Mouse (Mus musculus) inflammation-experienced regulatory T-cells, adult 6 months (primary cell): ENCODE data around the gene Pcmt1. TPM values are rescaled to one million over a fixed set of nuclear protein-coding genes. Genes with fewer than 3 reads are reported as not detected.

Experiments used
- ATAC-seq: one replicate; pipeline ENCODE4 v1.8.0; 2017
- polyA plus RNA-seq, 3 experiments: library from polyadenylated mRNA; unstranded; fragments of 100-300 nt; shearing (Covaris generic); gene quantifications; one replicate each; pipeline ENCODE4 v1.2.1; 2017

The Pcmt1 gene
- polyA plus RNA-seq, result 100 to 1,000 TPM in 2 of 3 experiments, 10 to 100 TPM in 1; 96.8 to 153 (median 100) TPM

- ATAC-seq, result peak; percentile 79
Observed at GRCm38 (mm10) chr10:7680731-7681301, at the start of gene Pcmt1, which contains the start of gene Lats1. Pcmt1 (minus strand) TSS chr10:7681136. Lats1 (plus strand) TSS chr10:7681214.

DNA sequence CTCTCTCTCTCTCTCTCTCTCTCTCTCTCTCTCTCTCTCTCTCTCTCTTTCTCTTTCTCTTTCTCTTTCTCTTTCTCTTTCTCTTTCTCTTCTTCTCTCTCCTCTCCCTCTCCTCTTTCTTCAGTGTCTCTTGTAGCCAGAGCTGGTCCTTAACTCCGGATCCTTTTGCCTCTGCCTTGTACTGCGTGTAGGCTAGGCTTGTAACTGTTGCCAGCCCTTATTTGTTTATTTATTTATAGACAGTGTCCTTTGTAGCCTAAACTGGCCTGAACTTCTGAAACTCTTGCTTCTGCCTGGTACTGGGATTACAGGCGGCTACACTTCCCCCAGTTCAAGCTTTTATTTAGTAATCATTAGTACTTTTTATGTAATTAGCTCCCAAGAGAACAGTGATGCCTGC, 46.1 kb upstream of the Pcmt1 start:
- ATAC-seq, result no peak

DNA sequence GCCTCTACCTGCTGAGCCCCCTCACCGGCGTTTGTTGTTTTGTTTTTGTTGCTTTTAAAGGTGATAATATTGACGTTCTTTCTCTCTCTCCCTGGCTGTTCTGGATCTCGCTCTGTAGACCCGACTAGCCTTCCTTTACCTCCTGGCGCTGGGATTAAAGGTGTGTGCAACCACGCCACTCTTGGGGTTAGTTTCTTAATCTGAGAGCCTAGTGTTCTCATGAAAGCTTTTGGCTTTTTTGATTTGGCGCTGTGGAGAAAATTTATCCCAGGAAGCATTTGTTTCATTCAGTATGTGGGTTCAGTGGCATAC, 45.5 kb upstream of the Pcmt1 start:
- no peak for ATAC-seq

- ATAC-seq, result peak; percentile 91
Observed at GRCm38 (mm10) chr10:7725751-7726500, 45.0 kb upstream of the Pcmt1 start, which contains the start of gene Katna1. Katna1 (plus strand) TSS chr10:7726000.

- ATAC-seq, result no peak
Observed at GRCm38 (mm10) chr10:7715056-7715455, 34.1 kb upstream of the Pcmt1 start.

DNA sequence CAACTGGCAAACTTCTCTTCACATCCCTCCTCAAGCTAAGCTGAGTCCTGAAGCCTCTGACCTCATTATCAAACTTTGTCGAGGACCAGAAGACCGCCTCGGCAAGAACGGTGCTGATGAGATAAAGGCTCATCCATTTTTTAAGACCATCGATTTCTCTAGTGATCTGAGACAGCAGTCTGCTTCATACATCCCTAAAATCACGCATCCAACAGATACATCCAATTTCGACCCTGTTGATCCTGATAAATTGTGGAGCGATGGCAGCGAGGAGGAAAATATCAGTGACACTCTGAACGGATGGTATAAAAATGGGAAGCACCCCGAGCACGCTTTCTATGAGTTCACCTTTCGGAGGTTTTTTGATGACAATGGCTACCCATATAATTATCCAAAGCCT, 31.6 kb upstream of the Pcmt1 start:
- ATAC-seq, result no peak

DNA sequence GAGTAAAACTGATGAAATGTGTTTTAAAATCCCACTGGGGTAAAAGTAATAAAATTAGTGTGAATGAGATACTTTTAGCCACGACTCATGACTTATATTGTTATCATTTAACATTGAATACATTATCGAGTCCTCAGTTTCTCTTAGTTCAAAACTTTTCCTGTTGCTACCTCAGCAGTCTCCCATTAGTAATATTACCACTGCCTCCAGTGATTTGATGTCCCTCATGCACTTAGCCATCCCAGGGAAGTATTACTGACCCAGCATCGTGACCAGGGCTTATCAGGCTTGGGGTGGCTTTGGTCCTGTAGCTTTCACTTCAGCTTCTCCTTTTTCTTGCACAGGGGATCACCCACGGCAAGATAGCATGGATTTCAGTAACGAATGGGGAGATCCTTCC, 29.2 kb upstream of the Pcmt1 start:
- no peak for ATAC-seq

DNA sequence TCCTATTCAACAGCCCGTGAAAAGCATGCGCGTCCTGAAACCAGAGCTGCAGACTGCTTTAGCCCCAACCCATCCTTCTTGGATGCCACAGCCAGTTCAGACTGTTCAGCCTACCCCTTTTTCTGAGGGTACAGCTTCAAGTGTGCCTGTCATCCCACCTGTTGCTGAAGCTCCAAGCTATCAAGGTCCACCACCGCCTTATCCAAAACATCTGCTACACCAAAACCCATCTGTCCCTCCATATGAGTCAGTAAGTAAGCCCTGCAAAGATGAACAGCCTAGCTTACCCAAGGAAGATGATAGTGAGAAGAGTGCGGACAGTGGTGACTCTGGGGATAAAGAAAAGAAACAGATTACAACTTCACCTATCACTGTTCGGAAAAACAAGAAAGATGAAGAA, 21.6 kb upstream of the Pcmt1 start:
- no peak for ATAC-seq

DNA sequence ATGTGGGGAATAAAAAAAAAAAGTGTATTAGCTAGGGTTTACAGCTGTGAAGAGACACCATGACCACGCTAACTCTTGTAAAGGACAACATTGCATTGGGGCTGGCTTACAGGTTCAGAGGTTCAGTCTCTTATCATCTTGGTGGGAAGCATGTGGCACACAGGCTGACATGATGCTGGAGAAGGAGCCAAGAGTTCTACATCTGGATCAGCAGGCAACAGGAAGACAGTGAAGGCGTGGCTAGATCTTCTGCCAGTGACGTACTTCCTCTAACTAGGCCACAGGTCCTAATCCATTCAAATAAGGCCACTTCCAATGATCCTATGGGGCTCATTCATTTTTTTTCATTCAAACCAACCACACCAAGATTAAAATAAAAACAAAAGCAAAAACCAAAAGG, 19.2 kb upstream of the Pcmt1 start:
- ATAC-seq, result no peak

DNA sequence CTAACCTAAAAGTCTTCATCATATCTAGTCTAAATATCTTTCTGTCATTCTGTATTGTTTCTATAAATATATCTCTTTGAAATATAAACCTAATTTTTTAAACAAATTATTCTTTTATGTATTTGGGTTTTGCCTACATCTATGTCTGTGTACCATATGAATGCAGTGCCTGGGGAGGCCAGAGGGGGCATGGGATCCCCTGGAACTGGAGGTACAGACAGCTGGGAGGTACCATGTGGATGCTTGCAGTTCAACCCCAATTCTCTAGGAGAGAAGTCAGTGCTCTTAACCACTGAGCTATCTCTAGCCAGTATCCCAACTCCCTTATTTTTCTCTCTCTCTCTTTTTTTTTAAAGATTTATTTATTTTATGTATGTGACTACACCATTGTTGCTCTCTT, 14.3 kb upstream of the Pcmt1 start:
- no peak for ATAC-seq

DNA sequence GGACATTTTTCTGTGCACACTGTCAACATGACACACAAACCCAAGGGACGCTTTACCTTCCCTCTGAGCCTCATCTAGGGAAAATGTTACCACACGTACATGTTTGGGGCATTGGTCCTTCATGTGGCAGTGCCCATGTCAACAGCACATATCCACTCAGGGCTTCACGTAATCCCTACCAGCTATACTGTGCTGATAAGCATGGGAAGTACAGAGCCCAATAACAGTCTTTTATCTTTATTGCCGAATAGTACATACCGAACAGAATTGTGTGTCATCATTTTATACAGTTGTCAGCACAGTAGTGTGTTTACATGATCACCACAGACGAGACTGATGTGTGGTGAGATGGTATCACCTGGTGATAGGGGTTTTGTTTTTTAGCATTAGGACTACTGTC, 6.0 kb upstream of the Pcmt1 start:
- no peak for ATAC-seq

DNA sequence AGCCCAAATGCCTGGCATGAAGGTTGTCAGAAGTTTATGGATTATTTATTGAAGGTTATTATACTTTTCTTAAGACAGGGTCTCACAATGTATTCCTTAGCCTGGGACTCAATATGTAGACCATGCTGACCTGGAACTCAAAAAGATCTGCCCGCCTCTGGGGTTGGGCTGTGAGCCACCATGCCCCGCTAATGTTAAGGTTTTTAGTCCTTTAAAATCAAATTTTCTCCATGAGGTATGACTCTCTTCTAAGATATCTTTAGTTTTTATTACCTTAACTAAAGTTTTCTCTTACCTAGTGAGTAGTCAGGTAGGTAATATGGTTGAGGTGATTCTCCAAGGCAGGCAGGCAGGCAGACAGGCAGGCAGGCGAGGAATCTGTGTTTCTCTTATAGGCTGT, 1.3 kb upstream of the Pcmt1 start:
- no peak for ATAC-seq

DNA sequence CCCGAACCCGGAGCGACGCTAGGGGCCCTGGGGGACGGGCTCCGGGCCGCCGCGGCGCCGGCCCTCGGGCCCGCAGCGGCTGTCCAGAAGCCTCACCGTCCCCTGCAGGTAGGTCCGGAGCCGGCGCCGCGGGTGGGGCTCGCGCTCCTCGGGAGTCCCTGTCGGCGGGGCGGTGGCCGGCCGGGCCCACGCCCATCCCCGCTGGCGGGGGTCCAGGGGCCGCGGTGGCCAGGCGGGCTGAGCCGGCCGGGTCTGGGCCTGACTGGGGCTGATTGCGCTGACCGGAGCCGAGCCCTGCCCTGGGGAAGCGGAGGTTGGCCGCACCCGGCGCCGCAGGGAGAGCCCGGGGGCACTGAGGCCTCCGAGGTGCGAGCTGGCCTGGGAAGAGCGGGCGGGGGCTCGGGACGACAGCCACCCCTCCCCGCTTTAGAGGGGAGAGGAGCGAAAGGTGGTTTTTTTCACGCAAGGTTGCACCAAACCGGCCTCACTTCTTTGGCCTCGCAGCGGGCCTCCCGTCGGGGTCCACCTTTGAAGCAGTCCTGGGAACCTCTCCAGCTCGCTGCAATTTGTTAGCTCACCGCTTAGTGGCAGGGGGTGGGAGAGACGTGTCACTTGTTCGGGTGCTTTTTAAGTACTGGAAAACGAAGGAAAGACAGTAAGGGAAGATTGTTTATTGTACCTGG, 548 bp upstream of the Pcmt1 start:
- ATAC-seq, result peak; percentile 71

GRCm38 (mm10) chr10:7673673-7674072, 7.3 kb downstream of the Pcmt1 start:
- ATAC-seq, result peak; percentile 98

DNA sequence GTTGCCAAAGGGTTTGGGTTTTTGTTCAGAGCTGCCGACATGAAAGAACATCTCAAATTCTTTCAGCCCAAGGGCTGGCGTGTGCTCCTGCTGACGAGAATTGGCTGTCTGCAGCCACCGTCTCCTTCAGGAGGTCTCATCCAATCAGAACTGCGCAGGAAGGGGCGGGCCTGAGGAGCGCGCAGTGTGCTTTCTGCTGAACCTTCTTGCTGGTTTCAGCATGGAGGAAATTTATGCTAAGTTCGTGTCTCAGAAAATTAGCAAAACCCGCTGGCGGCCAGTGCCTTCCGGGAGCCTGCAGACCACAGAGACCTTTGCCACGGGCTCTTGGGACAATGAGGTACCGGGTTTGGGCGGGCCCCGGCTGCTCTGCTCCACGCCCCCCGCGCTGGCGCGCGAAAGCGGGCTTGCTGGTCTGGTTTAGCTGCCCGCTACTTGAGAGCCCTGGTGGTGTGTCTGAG, 13.6 kb downstream of the Pcmt1 start, which contains the start of gene Nup43:
Nup43 (plus strand) TSS at position 162 of the 461 bp plus-strand sequence.
- ATAC-seq, result peak; percentile 86

DNA sequence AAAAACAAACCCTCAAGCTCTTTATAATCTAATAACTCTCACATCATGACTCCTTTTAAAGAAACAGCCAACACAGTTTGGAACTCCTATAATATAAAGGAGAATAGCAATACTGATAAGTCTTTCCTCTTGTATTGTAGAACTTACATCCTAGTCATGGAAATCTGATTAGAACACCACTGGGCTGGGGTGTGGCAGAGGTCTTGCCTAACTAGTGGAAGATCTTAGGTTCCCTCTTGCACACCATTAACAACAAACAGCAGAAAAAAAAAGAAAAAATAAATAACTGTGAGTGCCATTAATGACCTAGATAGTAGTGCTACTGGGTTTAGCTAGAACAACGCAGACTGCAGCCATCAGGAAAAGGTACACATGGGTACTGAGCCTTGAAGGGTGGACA, 16.0 kb downstream of the Pcmt1 start:
- no peak for ATAC-seq

- ATAC-seq, result no peak
Observed at GRCm38 (mm10) chr10:7664027-7664526, 16.9 kb downstream of the Pcmt1 start.

DNA sequence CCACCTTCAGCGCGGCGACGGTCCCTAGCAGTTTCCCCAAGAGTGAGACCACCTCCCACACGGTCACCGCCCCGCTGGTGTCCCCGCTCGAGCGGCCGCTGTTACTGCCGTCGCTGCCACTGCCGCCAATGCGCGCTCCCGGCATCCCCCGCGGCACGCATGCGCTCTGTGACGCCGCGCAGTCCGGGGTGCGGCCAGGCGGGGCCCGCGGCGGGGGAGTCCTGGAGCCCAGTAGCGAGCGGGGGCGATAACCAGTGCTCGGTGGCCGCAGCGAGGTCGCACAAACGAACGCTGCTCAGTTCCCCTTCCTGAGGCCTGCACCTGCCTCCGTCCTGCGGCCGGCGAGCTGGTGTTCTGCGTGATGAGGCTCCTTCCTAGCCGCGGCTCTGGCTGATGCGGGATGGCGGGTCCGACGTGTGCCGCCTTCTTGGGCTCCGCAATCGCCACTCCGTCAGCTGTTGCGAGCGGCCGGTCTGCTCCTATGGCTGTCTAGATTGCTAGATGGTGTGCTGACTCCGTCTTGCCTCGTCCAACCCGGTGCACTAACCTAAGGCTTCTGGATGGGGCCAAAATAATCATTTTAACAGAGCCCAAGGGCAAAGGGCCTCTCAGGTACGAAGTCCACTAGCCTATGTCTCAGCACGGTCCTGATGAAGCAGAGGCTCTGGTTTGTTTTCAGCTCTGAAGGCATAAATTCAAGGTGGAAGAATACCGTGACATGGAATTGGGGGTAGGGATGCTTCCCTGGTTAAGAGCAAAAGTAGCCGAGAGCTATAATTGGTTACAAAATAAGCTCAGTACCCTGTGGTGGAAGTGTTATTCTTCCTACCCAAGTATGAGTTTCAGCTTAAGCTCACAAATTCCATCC, 17.5 kb downstream of the Pcmt1 start:
- ATAC-seq, result peak; percentile 59

DNA sequence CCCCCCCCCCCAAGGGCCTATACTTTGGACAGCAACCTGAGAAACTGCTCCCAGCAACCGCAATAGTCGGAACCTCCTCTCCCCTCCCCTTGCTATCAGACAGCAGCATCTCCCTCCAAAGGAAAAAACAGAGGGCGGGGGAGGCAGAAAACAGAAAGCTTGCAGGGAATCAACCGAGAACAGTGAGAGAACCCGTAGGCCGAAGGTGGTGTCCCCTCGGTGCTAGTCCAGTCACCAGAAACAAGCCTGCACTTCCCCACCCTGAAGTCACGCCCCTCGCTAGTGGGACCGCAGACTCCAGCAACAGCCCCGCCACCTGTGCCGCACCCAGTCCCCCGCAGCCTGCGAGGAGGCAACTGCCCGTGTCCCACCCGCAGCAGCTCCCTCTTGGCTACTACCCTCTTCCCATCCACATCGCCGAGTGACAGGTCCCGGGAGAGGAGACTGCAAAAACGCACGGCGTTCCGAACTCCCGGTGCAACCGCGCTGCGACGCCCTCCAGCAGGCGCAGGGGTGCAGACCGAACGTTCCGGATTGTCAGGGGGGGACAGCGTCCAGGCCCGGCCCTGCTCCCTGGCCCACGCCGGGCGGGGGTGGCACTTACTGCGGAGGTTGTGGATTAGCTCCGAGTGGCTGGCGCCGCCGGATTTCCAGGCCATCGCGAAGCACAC, 18.3 kb downstream of the Pcmt1 start:
- peak; percentile 44 for ATAC-seq

- ATAC-seq, result no peak
Observed at GRCm38 (mm10) chr10:7651057-7651456, 29.9 kb downstream of the Pcmt1 start.

DNA sequence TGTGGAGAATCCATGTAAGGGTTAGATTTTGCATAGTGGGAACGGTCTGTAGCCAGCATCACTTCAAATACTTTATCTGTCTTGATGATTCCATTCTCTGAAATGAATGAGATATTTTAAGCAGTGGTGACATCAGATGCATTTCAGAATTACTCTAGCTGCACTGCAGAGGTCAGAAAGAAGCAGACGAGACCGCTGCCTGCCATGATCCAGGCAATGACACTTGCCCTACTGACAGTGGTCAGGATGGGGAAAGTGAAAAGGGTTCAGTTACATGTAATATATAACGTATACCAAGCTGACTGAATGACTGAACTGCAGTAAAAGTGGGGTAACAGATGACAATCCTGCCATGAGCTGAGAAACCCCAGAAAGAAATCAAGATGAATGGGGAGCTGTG, 31.9 kb downstream of the Pcmt1 start:
- ATAC-seq, result no peak

DNA sequence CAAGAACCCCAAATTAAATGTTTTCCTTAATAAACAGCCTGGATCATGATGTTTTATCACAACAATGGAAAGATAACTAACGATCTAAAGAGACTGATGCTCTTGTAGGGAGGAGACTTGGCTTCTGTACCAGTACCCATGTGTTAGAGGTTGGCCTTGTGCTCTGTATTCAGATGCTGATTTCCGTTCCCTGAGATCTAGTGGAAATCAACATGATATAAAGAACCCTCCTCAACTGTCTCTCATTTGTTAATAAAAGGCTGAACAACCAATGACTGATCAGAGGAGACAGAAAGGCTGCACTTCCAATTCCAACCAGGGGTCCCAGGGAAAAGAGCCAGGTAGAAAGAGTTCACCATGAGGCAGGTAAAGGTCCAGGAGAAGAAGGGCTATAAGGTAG, 35.0 kb downstream of the Pcmt1 start:
- ATAC-seq, result no peak
